22 mouse cellular contexts compared by ENCODE assay signal in the genomic region with DNA sequence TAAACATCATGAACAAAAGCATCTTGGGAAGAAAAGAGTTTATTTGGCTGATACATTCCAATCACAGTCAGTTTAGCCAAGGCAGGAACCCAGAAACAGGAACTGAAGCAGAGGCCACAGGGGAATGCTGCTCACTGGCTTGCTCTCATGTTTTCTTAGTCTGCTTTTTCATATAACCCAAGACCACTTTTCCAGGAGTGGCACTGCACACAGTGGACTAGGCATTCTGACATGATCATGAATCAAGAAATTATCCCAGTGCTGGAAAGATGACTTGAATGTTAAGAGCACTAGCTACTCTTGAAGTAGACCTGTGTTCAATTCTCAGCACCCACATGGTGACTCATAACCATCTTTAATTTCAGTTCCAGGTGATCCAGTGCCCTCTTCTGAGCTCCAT. TPM values are rescaled to one million over a fixed set of nuclear protein-coding genes. Genes with fewer than 3 reads are reported as not detected.
DNase-seq lines count a peak whose midpoint lies in the region; TF ChIP-seq lines count a peak whose summit lies in the region.
"Had no signal": no experiment of that assay in that cellular context is flagged by ENCODE, and none has a peak within 500 bp of the region (broad histone marks: within the 10 kb centered on the region; RNA-seq: fewer than 3 reads in every experiment).

No protein-coding gene starts in this region.

- peaks cover 2% of the 10 kb centered on the region; the same call in 1 of the 2 replicates for H3K4me1 ChIP-seq in testis, adult 2 months (ENCODE audit: control insufficient read depth, insufficient read depth, low read length)
- H3K4me1 ChIP-seq: embryonic facial prominence, embryonic 12.5 days; intestine, embryonic 15.5 days had no signal

- TF ChIP-seq POLR2A in testis, adult 2 months (IDR thresholded peaks at IDR 0.05; ENCODE audit: control insufficient read depth, low read depth, low read length): no peak

- H3K4me3 ChIP-seq in testis, adult 2 months (ENCODE audit: control insufficient read depth, low read depth, low read length): peak overlapping the region; percentile 37; the same call in 1 of the 2 replicates
- H3K4me3 ChIP-seq: embryonic facial prominence, embryonic 12.5 days; heart, adult 2 months; intestine, embryonic 15.5 days; myocyte had no signal

- no peak overlapping the region for H3K27ac ChIP-seq in testis, adult 2 months (ENCODE audit: control insufficient read depth, insufficient read depth, low read depth, low read length)
- H3K27ac ChIP-seq: embryonic facial prominence, embryonic 12.5 days; heart, adult 2 months; intestine, embryonic 15.5 days; kidney, postnatal 0 days; liver, embryonic 14.5 days had no signal

- no peaks in the 10 kb centered on the region; the same call in 1 of the 2 replicates for H3K36me3 ChIP-seq in testis, adult 2 months (ENCODE audit: control insufficient read depth, insufficient read depth, low read length)
- no peaks in the 10 kb centered on the region for H3K36me3 ChIP-seq in splenic B cell, adult 2 months (ENCODE audit: control insufficient read depth, insufficient read depth, low read length, poor library complexity, severe bottlenecking)
- H3K36me3 ChIP-seq: embryonic facial prominence, embryonic 12.5 days; G1E; intestine, embryonic 15.5 days had no signal

- no peak for TF ChIP-seq CTCF in testis, adult 2 months (IDR thresholded peaks at IDR 0.05; ENCODE audit: control insufficient read depth, insufficient read depth, insufficient replicate concordance, low read depth, low read length)

- peak; percentile 3 to 4 for DNase-seq in gastrocnemius, adult 8-10 months (ENCODE audit: low spot score in 2 of 2)
- no peak for DNase-seq in gastrocnemius, postnatal 14 days
- DNase-seq in layer of hippocampus, adult 11-12 months (ENCODE audit: low spot score): peak; percentile 2
- DNase-seq in layer of hippocampus, adult 8-10 months (ENCODE audit: low spot score in 2 of 2): no peak
- DNase-seq in testis, postnatal 10 days (ENCODE audit: low spot score): no peak
- peak; percentile 11 for DNase-seq in splenic B cell, adult 2 months (ENCODE audit: low read depth, low spot score)
- DNase-seq: adrenal gland, adult 2 months; cerebellum, adult 11 months; lung, postnatal 14 days had no signal

- intact Hi-C loops in gastrocnemius, postnatal 14 days (cut with DNase I; ENCODE audit: low total_unique reads): no loop called here

- no peaks in the 10 kb centered on the region for H3K27me3 ChIP-seq in testis, adult 2 months (ENCODE audit: control insufficient read depth, insufficient read depth, low read length)
- no peaks in the 10 kb centered on the region for H3K27me3 ChIP-seq in splenic B cell, adult 2 months (ENCODE audit: control insufficient read depth, insufficient read depth, low read length, poor library complexity, severe bottlenecking)
- H3K27me3 ChIP-seq: embryonic facial prominence, embryonic 12.5 days; intestine, embryonic 15.5 days had no signal

RNA-seq across cellular contexts. Expression of a gene that starts 1.0 kb away (rescaled TPM):
- not detected for total RNA-seq in gastrocnemius, adult 8-10 months (2022)
- total RNA-seq in gastrocnemius, postnatal 14 days (2021): not detected
- under 1 TPM in 2 of 4 experiments, not detected in 2; 0.06 to 0.16 TPM for total RNA-seq in layer of hippocampus, adult 8-10 months (2022)
- 116 and 122 TPM in 2 replicates for polyA plus RNA-seq in testis, adult 2 months (2012; rRNA removed)
- polyA plus RNA-seq: G1E had no signal

RNA-seq across cellular contexts. Expression of a gene that starts 14.0 kb away (rescaled TPM):
- under 1 TPM in 2 of 4 experiments, not detected in 2; 0.12 to 0.46 TPM for total RNA-seq in gastrocnemius, adult 8-10 months (2022)
- total RNA-seq in gastrocnemius, postnatal 14 days (2021): under 1 TPM in 1 of 2 experiments, not detected in 1; 0.12 TPM
- total RNA-seq in layer of hippocampus, adult 8-10 months (2022): not detected
- 0.67 and 0.94 TPM in 2 replicates for polyA plus RNA-seq in testis, adult 2 months (2012; rRNA removed)
- total RNA-seq: common myeloid progenitor, adult 5-6 weeks; heart, adult 2 months; layer of hippocampus, postnatal 14 days had no signal
- polyA plus RNA-seq: embryonic facial prominence, embryonic 12.5 days; G1E; heart, adult 2 months; hindbrain, embryonic 11.5 days; midbrain, embryonic 11.5 days; myocyte had no signal

RNA-seq across cellular contexts. Expression of a gene that starts 20.2 kb away (rescaled TPM):
- total RNA-seq in gastrocnemius, adult 8-10 months (2022): not detected
- total RNA-seq in gastrocnemius, postnatal 14 days (2021): under 1 TPM; 0.22 to 0.39 TPM
- total RNA-seq in layer of hippocampus, adult 8-10 months (2022): 1 to 10 TPM; 1.7 to 3.7 (median 2.6) TPM
- 1,175 and 1,313 TPM in 2 replicates for polyA plus RNA-seq in testis, adult 2 months (2012; rRNA removed)
- polyA plus RNA-seq: G1E, myocyte had no signal

RNA-seq across cellular contexts. Expression of a gene that starts 25.3 kb away (rescaled TPM):
- total RNA-seq in gastrocnemius, adult 8-10 months (2022): under 1 TPM in 1 of 4 experiments, not detected in 3; 0.16 TPM
- not detected for total RNA-seq in gastrocnemius, postnatal 14 days (2021)
- total RNA-seq in layer of hippocampus, adult 8-10 months (2022): under 1 TPM in 1 of 4 experiments, not detected in 3; 0.53 TPM
- 0.06 TPM in 1 of 2 replicates, not detected in the other for polyA plus RNA-seq in testis, adult 2 months (2012; rRNA removed)
- total RNA-seq: common myeloid progenitor, adult 5-6 weeks; heart, adult 2 months; layer of hippocampus, postnatal 14 days; left cerebral cortex, postnatal 36 days had no signal
- polyA plus RNA-seq: adrenal gland, adult 2 months; embryonic facial prominence, embryonic 12.5 days; G1E; heart, adult 2 months; hindbrain, embryonic 11.5 days; midbrain, embryonic 11.5 days had no signal

RNA-seq across cellular contexts. Expression of a gene that starts 51.7 kb away (rescaled TPM):
- total RNA-seq in gastrocnemius, adult 8-10 months (2022): 1 to 10 TPM; 4.4 to 6.3 (median 4.7) TPM
- total RNA-seq in gastrocnemius, postnatal 14 days (2021): 10 to 100 TPM; 16.8 to 17.1 TPM
- 10 to 100 TPM; 34.5 to 51.6 (median 42.5) TPM for total RNA-seq in layer of hippocampus, adult 8-10 months (2022)
- 29.1 and 34.3 TPM in 2 replicates for polyA plus RNA-seq in testis, adult 2 months (2012; rRNA removed)

Comparison
In these comparisons a context has a peak if more than half of its experiments do, and no peak if none do; other contexts are left out.
1. DNase-seq: peak in gastrocnemius, adult 8-10 months (2 of 2), layer of hippocampus, adult 11-12 months (single experiment) and splenic B cell, adult 2 months (single experiment); none in gastrocnemius, postnatal 14 days (single experiment), layer of hippocampus, adult 8-10 months (0 of 2) and testis, postnatal 10 days (single experiment).